Mouse (Mus musculus) megakaryocyte-erythroid progenitor cell, adult 5 weeks (primary cell): ENCODE measurements around the gene Utp11. TPM values are rescaled to one million over a fixed set of nuclear protein-coding genes. Genes with fewer than 3 reads are reported as not detected.

Source experiments
- polyA plus RNA-seq: library from polyadenylated mRNA; stranded (reverse); fragments of >175 nt; gene quantifications from 2 replicates; pipeline ENCODE4 v1.2.3, GENCODE M21; 2012

Gene Utp11
- 14.8 and 16.0 TPM in 2 replicates for polyA plus RNA-seq

DNA sequence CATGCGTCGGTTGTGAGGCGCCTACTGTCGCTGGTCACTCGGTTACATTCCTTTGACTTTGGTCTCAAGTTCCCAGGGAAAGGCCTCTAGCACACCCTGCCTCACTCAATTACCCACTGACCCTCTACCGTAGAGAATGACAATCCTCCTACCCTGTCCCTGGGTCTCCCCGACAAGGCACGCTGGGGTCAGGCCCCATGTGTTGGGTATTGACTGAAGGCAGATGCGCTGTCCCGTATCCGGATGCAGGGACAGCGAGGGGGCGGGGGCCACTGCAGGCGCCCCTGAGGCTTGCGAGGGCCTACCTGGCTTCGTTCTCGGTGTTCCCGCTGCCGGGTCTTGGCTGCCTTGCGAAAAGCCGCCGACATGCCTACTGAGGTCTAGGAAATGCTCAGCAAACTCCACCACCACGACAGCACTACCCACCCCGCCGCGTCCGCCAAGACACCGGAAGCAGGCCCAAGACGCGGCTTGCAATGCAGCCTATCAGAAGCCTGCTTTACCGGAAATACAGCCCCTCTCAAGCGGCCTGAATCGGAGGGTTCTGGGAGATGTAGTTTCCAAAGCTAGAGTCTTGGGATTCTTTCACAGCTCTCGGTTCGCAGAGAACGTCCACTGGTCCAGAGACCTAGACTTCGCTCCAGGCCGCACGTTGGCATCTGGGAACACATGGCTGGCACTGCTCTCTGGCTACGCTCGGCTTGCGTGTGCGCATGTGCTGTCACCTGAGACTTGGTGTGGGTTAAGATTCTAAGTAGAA lies at the start of gene Utp11:
Utp11 (minus strand) TSS at position 466 of the 760 bp plus-strand sequence.

DNA sequence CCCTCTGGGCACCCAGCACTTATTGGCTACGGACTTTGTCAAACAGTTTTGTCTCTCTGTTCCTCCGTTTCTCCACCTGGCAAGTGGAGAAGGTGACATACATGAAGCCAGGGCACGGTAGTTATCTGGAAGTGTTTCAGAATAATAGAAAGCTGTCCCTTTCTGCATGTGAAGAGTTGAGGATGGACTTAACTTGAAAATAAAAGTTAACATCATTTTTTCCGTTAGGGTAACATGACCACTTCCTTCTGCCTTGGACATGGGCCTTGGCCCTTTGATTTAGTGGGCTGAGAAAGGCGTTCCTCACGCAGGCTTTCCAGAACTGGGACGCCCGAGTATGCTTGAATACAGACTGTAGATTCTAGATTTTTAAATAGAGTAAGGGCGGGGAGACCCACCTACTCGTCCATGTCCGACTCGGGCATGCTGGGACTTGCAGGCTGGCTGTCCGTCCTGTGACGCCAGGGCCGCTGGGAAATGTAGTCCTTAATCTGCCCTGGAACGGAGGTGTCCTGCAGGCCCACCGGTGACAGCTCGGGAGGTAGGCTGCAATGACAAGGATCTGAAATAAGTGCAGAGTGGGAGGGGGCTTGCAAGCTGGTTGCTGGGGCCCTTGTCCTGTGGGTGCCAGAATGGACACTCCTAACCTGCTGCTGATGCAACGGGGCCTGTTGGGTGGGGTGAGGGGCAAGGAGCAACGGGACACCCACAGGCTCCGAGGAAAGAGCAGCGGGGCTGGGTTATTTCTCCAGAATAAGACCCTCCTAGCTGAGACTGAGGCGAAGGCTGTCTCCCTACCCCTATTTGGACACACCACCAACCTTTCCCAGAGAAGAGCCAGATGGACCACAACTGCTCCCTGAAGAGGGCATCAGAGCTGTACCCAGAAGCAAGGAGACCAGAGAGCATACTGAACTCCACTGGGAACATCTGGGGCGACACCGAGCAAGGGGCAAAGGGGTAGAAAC lies 48.3 kb upstream of the Utp11 start, which contains the start of gene Inpp5b:
Inpp5b (plus strand) TSS at position 475 of the 968 bp plus-strand sequence.

DNA sequence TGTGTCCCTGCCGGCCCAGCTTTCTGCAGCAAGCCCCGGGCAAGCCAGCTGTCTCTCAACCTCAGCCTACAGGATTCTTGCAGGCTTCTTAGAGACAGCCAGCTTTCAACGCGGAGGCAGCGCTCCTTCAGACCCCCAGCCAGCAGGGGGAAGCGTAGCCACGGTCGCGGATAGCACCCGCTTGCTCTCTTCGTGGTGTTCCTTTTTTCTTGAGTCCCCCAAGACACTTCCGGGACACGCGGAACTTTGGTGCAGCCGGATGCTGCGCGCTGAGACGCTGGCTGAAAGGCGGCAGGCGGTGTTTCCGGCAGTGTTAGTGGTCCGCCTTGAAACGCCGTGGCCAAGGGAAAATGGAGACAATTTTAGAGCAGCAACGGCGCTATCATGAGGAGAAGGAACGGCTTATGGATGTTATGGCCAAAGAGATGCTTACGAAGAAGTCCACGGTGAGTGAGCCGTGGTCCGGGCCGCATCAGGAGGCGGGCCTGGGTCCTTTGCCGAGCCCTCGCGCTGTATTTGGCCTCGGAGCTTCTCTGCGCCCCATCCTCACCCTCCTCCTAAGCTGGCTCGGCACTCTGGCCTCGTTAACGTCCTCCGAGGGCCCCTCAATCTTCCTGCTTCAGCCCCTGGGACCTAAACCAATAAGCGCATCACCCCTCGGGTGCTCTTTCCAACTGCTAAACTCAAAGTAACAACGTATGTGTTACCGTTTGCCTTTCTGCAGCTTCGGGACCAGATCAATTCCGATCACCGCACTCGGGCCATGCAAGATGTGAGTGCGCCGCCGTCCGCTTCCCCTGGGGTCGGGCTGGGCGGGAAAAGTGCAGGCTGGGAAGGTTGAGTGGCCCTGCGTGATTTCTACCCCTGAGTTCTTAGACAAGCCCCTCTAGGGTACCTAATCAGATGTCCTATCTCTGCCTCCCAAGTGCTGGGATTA lies 21.4 kb upstream of the Utp11 start, which contains the start of gene Sf3a3:
Sf3a3 (plus strand) TSS at position 232 of the 937 bp plus-strand sequence.

DNA sequence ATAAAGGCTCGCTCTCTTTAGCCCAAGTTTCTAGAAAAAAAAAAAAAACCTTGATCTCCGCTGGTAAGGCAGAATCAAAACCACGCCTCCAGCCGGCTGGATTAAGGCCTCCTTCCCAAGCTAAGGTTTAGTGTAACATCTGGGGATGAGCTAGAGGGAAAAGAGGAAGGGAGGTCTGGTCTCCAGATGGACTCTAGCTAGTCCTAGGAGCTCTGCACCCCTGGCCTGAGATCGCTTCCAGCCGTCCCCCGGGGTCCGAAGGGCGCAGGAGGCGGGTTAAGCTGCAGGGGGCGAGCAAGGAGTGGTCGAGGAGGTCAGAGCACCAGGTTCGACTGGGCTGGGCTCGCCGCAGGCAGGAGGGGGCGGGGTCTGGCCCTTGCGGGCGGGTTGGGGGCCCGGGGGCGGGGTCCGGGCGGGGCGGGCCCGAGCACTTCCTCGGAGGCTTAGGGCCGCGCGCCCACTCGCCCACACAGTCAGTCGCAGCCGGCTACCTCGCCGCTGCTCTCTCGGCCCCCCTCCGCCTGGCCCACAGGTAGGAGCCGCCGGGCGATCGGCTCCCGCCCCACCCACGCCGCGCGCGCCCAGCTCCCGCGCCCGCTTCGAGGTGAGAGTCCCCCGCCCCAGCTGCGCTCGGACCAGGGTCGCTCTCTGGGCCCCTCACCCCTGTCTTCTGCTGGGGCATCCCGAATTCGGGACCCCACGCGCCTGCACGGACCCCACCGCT lies 7.0 kb upstream of the Utp11 start, which contains the start of gene Fhl3:
Fhl3 (plus strand) TSS at position 454 of the 724 bp plus-strand sequence.

DNA sequence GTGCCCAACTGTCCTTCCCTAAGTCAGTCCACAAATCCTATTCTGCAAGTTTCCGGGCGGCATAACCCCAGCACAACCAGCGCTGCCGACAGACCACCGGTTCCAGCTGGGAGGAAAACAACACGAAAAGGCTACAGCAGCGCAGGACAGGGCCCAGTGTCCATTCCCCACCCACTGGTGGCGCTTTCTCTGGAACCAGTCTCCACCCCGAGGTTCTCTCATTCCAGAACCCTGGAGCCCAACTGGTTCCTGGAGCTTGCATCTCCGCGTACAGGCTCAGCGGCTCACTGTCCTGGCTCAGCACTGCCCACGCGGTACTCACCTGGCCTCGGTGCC lies 36.9 kb downstream of the Utp11 start, which contains the start of gene Pou3f1:
Pou3f1 (plus strand) TSS at position 290 of the 336 bp plus-strand sequence.

Other genes with a start within 250 kb of the Utp11 start
- gene 3100002H09Rik, start 82.8 kb downstream of the Utp11 start, polyA plus RNA-seq, result not detected in 2 replicates
- gene Pou3f1, start 36.8 kb downstream of the Utp11 start, polyA plus RNA-seq, result 0.78 and 1.6 TPM in 2 replicates
- 11.6 and 18.3 TPM in 2 replicates for gene Fhl3, start 7.1 kb upstream of the Utp11 start, polyA plus RNA-seq
- 34.1 and 42.5 TPM in 2 replicates for gene Sf3a3, start 21.2 kb upstream of the Utp11 start, polyA plus RNA-seq
- gene Inpp5b, start 48.2 kb upstream of the Utp11 start, polyA plus RNA-seq, result 15.0 and 25.5 TPM in 2 replicates
- 15.6 and 16.6 TPM in 2 replicates for gene Mtf1, start 108.5 kb upstream of the Utp11 start, polyA plus RNA-seq
- gene Yrdc, start 157.1 kb upstream of the Utp11 start, polyA plus RNA-seq, result 21.5 and 26.6 TPM in 2 replicates
- 19.1 and 21.9 TPM in 2 replicates for gene 1110065P20Rik, start 157.6 kb upstream of the Utp11 start, polyA plus RNA-seq
- 0.03 and 0.14 TPM in 2 replicates for gene Maneal, start 168.6 kb upstream of the Utp11 start, polyA plus RNA-seq
- not detected in 2 replicates for gene Epha10, start 187.3 kb upstream of the Utp11 start, polyA plus RNA-seq
- 2.3 and 2.9 TPM in 2 replicates for gene 9930104L06Rik, start 243.4 kb upstream of the Utp11 start, polyA plus RNA-seq
- 83.2 and 92.9 TPM in 2 replicates for gene Cdca8, start 245.7 kb upstream of the Utp11 start, polyA plus RNA-seq